Mouse (Mus musculus) limb, embryonic 14.5 days (tissue): ENCODE measurements around the gene Prss30. TPM values are rescaled to one million over a fixed set of nuclear protein-coding genes. Genes with fewer than 3 reads are reported as not detected.
"Not testable (repeated sequence)": the region's sequence is repeated elsewhere in the genome, so short reads cannot be mapped to it uniquely, and the experiment has no call there.

ENCODE experiments used
- ATAC-seq: fragments of 200-750 bp; cut with Nextera tagmentation; 2 replicates; pipeline ENCODE4 v1.8.0; 2017; ENCODE audit warnings: low read depth, moderate number of reproducible peaks, moderate TSS enrichment; ENCODE audit not compliant: low FRiP score
- DNase-seq: peaks from one replicate; pipeline ENCODE4 v3.0.0-alpha.2; 2015; ENCODE audit warnings: low spot score
- H3K27ac ChIP-seq: fragments of 300-500 bp; sonication (generic); replicated peaks from 2 replicates; pipeline ENCODE4 v1.5.1; 2014; ENCODE audit warnings: low read depth, mild to moderate bottlenecking, low read length, moderate library complexity, mixed read lengths
- H3K27me3 ChIP-seq: fragments of 300-500 bp; sonication (generic); 2 replicates; pipeline ENCODE4 v1.6.1; 2014; ENCODE audit warnings: low read length, mixed read lengths; ENCODE audit not compliant: control insufficient read depth, insufficient read depth
- H3K36me3 ChIP-seq: fragments of 300-500 bp; sonication (generic); 2 replicates; pipeline ENCODE4 v1.6.1; 2014; ENCODE audit warnings: mild to moderate bottlenecking, low read length, moderate library complexity, mixed read lengths; ENCODE audit not compliant: control insufficient read depth, insufficient read depth
- H3K4me1 ChIP-seq: fragments of 300-500 bp; sonication (generic); 2 replicates; pipeline ENCODE4 v1.6.1; 2014; ENCODE audit warnings: antibody characterized with exemption, low read length, mixed read lengths; ENCODE audit not compliant: control insufficient read depth, insufficient read depth
- H3K4me2 ChIP-seq: fragments of 300-500 bp; sonication (generic); replicated peaks from 2 replicates; pipeline ENCODE4 v1.6.1; 2014; ENCODE audit warnings: low read depth, mild to moderate bottlenecking, low read length, moderate library complexity; ENCODE audit not compliant: severe bottlenecking
- H3K4me3 ChIP-seq: fragments of 300-500 bp; sonication (generic); replicated peaks from 2 replicates; pipeline ENCODE4 v1.5.1; 2014; ENCODE audit warnings: low read length
- H3K9ac ChIP-seq: fragments of 300-500 bp; sonication (generic); 2 replicates; pipeline ENCODE4 v1.6.1; 2014; ENCODE audit warnings: mild to moderate bottlenecking, low read depth, low read length, moderate library complexity; ENCODE audit not compliant: severe bottlenecking
- H3K9me3 ChIP-seq: fragments of 300-500 bp; sonication (generic); 2 replicates; pipeline ENCODE4 v1.6.1; 2016; ENCODE audit warnings: low read length; ENCODE audit not compliant: control insufficient read depth
- POLR2A ChIP-seq: fragments of 200-500 bp; IDR thresholded peaks from 2 replicates; pipeline ENCODE4 v1.8.0; 2012; ENCODE audit warnings: inconsistent platforms, mild to moderate bottlenecking, moderate library complexity, borderline replicate concordance; ENCODE audit not compliant: insufficient read depth, insufficient read length; ENCODE audit errors: extremely low read depth
- WGBS: fragments of 180-500 bp; shearing (Covaris S2); extraction: QIAGEN DNeasy Blood & Tissue Kit; methylation state at CpG from one replicate; pipeline ENCODE4 v1.1.7; 2014; 5-methylcytosine and 5-hydroxymethylcytosine counted together
- polyA plus RNA-seq, 2 experiments: library from polyadenylated mRNA; depleted of rRNA in 1 of 2; stranded (reverse) in 1 of 2; unstranded in 1 of 2; fragments of >200 nt; fragmentation: Nextera tagmentation in 1 of 2; extraction: Ambion mirVana in 1 of 2; gene quantifications; 2 replicates each; pipeline versions ENCODE4 v1.2.1 to v1.2.3; 2012 to 2014

Prss30 gene
- polyA plus RNA-seq, 2 experiments: 0.06 TPM; not detected in 1

DNA sequence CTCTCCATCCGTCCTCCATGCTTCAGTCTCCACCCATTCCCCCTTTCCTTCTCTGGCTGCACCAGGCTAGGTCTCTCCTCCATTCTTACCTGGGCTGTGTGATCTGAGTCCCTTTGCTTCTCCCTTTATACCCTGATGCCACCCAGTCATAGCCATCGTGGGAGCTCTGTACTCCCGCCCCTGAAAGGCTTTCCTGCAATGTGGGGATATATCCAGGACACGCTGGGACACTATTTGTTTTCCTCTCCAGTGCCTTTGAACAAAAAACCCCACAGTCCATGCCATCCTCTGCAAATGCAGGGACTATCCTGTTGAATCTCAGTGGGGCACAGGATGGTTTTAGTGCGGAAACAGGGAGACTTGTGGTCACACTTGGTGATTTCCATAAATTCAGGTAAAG, 25.2 kb downstream of the Prss30 start, which contains the start of gene Sbpl:
Sbpl (minus strand) TSS at position 101 of the 400 bp plus-strand sequence.
- 78% methylated on average over 5 of the region's 5 CpGs for WGBS
- no peak within 1 kb of the TSS for H3K9ac ChIP-seq
- no peaks in the 10 kb centered on the region for H3K9me3 ChIP-seq
- H3K4me1 ChIP-seq: no peaks in the 10 kb centered on the region
- H3K36me3 ChIP-seq: no peaks in the 10 kb centered on the region
- DNase-seq (no peak), ATAC-seq (no peak)
- no peak within 1 kb of the TSS for H3K4me3 ChIP-seq
- no peak within 1 kb of the TSS for H3K4me2 ChIP-seq
- no peaks in the 10 kb centered on the region for H3K27me3 ChIP-seq
- no peak within 1 kb of the TSS for H3K27ac ChIP-seq
- no peak for TF ChIP-seq POLR2A

GRCm38 (mm10) chr17:23950828-23951227, 29.5 kb downstream of the Prss30 start:
- not testable (repeated sequence) for H3K27ac ChIP-seq, H3K9me3 ChIP-seq, H3K9ac ChIP-seq, ATAC-seq, H3K4me3 ChIP-seq, H3K4me1 ChIP-seq, H3K36me3 ChIP-seq, DNase-seq, H3K27me3 ChIP-seq, H3K4me2 ChIP-seq
- WGBS: 81% methylated on average over 4 of the region's 4 CpGs

GRCm38 (mm10) chr17:23949068-23949467, 31.3 kb downstream of the Prss30 start:
- no peaks in the 10 kb centered on the region for H3K9me3 ChIP-seq
- DNase-seq: no peak
- H3K4me1 ChIP-seq: no peaks in the 10 kb centered on the region
- H3K27ac ChIP-seq: no peak overlapping the region
- no peak overlapping the region for H3K4me2 ChIP-seq
- ATAC-seq: no peak
- no peaks in the 10 kb centered on the region for H3K27me3 ChIP-seq
- no peak for TF ChIP-seq POLR2A
- H3K9ac ChIP-seq: no peak overlapping the region
- WGBS: 82% methylated on average over 2 of the region's 2 CpGs
- no peak overlapping the region for H3K4me3 ChIP-seq
- H3K36me3 ChIP-seq: no peaks in the 10 kb centered on the region

GRCm38 (mm10) chr17:23947486-23947885, 32.9 kb downstream of the Prss30 start:
- H3K9ac ChIP-seq, DNase-seq, H3K9me3 ChIP-seq, ATAC-seq, H3K27ac ChIP-seq, H3K4me3 ChIP-seq, H3K4me1 ChIP-seq, H3K36me3 ChIP-seq, H3K4me2 ChIP-seq, H3K27me3 ChIP-seq: not testable (repeated sequence)
- 67% methylated on average over 4 of the region's 4 CpGs for WGBS

GRCm38 (mm10) chr17:23941372-23941771, 39.0 kb downstream of the Prss30 start, which contains the start of gene Sbp:
Gene Sbp (plus strand): TSS chr17:23941672.
- DNase-seq: no peak
- H3K4me1 ChIP-seq: no peaks in the 10 kb centered on the region
- H3K9me3 ChIP-seq: no peaks in the 10 kb centered on the region
- H3K36me3 ChIP-seq: no peaks in the 10 kb centered on the region
- no peak for ATAC-seq
- TF ChIP-seq POLR2A: no peak
- H3K4me2 ChIP-seq: no peak within 1 kb of the TSS
- no peak within 1 kb of the TSS for H3K4me3 ChIP-seq
- H3K27me3 ChIP-seq: no peaks in the 10 kb centered on the region
- H3K9ac ChIP-seq: no peak within 1 kb of the TSS
- H3K27ac ChIP-seq: no peak within 1 kb of the TSS

GRCm38 (mm10) chr17:23931157-23931556, 49.2 kb downstream of the Prss30 start:
- TF ChIP-seq POLR2A: no peak
- no peak overlapping the region for H3K27ac ChIP-seq
- no peak overlapping the region for H3K4me3 ChIP-seq
- H3K4me2 ChIP-seq: no peak overlapping the region
- H3K27me3 ChIP-seq: no peaks in the 10 kb centered on the region
- WGBS: 74% methylated on average over 5 of the region's 5 CpGs
- H3K36me3 ChIP-seq: no peaks in the 10 kb centered on the region
- ATAC-seq: no peak
- DNase-seq: no peak
- no peak overlapping the region for H3K9ac ChIP-seq
- H3K4me1 ChIP-seq: no peaks in the 10 kb centered on the region
- no peaks in the 10 kb centered on the region for H3K9me3 ChIP-seq
